Mouse (Mus musculus) embryonic facial prominence, embryonic 10.5 days (tissue): ENCODE results near the gene Olfr464. TPM values are rescaled to one million over a fixed set of nuclear protein-coding genes. Genes with fewer than 3 reads are reported as not detected.
"Not testable (repeated sequence)": the region's sequence is repeated elsewhere in the genome, so short reads cannot be mapped to it uniquely, and the experiment has no call there.

Source experiments
- DNase-seq: peaks from one replicate; pipeline ENCODE4 v3.0.0-alpha.2; 2017; ENCODE audit warnings: low spot score
- H3K27ac ChIP-seq: fragments of 300-500 bp; sonication (generic); replicated peaks from 2 replicates; pipeline ENCODE4 v1.5.1; 2016; ENCODE audit warnings: mild to moderate bottlenecking
- H3K27me3 ChIP-seq: fragments of 300-500 bp; sonication (generic); replicated peaks from 2 replicates; pipeline ENCODE4 v1.6.1; 2016; ENCODE audit warnings: low read depth, mild to moderate bottlenecking; ENCODE audit not compliant: poor library complexity, severe bottlenecking
- H3K36me3 ChIP-seq: fragments of 300-500 bp; sonication (generic); replicated peaks from 2 replicates; pipeline ENCODE4 v1.6.1; 2016; ENCODE audit warnings: mild to moderate bottlenecking, moderate library complexity
- H3K4me1 ChIP-seq: fragments of 300-500 bp; sonication (generic); 2 replicates; pipeline ENCODE4 v1.6.1; 2016
- H3K4me3 ChIP-seq: fragments of 300-500 bp; sonication (generic); 2 replicates; pipeline ENCODE4 v1.5.1; 2016; ENCODE audit warnings: mild to moderate bottlenecking, moderate library complexity
- H3K9me3 ChIP-seq: fragments of 300-500 bp; sonication (generic); 2 replicates; pipeline ENCODE4 v1.6.1; 2016; ENCODE audit warnings: mild to moderate bottlenecking
- WGBS: fragments of 180-500 bp; shearing (Covaris S2); methylation state at CpG from one replicate; pipeline ENCODE4 v1.1.7; 2016; 5-methylcytosine and 5-hydroxymethylcytosine counted together
- polyA plus RNA-seq: library from polyadenylated mRNA; unstranded; fragments of >200 nt; fragmentation: Nextera tagmentation; extraction: Ambion mirVana; gene quantifications from 2 replicates; pipeline ENCODE4 v1.2.1, GENCODE M21; 2016

Gene Olfr464
- polyA plus RNA-seq, 1 experiment from 2014 or later = not detected

DNA sequence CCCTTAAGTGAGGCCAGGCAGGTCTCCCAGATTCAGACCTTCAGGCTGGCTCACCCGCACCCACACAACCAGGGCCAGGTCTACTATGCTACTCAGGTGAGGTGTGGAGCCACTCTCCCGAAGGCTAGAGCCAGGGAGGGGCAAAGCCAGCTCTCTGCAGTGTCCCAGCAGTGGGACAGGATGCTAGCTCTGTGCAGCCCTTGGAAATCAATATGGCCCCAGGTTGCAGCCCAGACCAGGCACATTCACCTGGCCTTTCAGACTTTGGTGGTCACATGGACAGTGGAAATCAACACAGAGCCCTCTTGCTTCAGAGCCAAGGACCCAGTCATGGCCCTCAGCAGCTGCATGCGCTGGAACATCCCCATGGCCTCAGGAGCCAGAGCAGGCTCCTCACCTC lies 16.4 kb downstream of the Olfr464 start:
- WGBS = 78% methylated on average over 3 of the region's 3 CpGs
- no peaks in the 10 kb centered on the region for H3K36me3 ChIP-seq
- no peak overlapping the region for H3K27ac ChIP-seq
- H3K4me3 ChIP-seq = no peak overlapping the region
- no peaks in the 10 kb centered on the region for H3K9me3 ChIP-seq
- no peak for DNase-seq
- no peaks in the 10 kb centered on the region for H3K27me3 ChIP-seq
- H3K4me1 ChIP-seq = no peaks in the 10 kb centered on the region

DNA sequence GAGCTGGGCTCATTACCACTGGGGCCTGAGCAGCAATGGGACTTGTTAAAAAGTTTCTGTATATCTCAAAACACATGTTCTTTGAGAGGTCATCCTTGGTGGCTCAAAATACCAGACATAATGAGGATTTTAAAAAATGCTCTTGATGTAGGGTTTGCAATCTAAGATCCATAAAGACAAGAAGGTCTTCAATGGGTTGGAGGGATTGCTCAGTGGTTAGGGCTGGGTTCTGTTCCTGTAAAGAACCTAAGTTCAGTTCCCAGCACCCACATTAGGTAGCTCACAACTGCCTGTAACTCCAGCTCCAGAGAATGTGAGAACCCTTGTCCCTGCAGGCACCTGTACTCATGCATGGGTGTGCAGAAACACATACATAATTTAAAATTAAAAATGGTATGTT lies 23.5 kb downstream of the Olfr464 start, which contains the start of gene Olfr463:
TSS of gene Olfr463 (minus strand) at position 101 of the 400 bp plus-strand sequence.
- H3K9me3 ChIP-seq = no peaks in the 10 kb centered on the region
- no peak within 1 kb of the TSS for H3K27ac ChIP-seq
- no peak for DNase-seq

DNA sequence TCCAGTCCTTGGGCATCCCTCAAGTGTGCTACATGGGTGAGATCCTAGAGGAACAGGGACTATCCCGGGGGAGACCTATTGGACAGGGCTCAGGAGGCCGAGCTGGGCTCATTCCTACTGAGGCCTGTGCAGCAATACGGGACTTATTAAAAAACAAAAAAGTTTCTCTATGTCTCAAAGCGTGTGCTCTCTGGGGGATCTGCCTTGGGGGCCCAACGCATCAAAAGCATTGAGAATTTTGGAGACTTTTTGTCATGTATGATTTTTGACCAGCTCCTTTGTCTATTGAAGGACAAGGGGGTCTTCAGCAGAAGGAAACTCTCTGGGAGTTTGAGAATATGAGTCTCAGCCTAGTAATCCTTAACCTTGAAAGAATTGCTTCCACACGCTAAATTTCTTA lies 28.6 kb downstream of the Olfr464 start, which contains the start of gene Olfr462:
TSS of gene Olfr462 (minus strand) at position 101 of the 400 bp plus-strand sequence.
- WGBS = 91% methylated on average over 6 of the region's 6 CpGs
- H3K36me3 ChIP-seq = no peaks in the 10 kb centered on the region
- no peaks in the 10 kb centered on the region for H3K9me3 ChIP-seq
- H3K4me1 ChIP-seq = no peaks in the 10 kb centered on the region
- H3K27ac ChIP-seq = no peak within 1 kb of the TSS
- no peaks in the 10 kb centered on the region for H3K27me3 ChIP-seq
- DNase-seq = no peak
- no peak within 1 kb of the TSS for H3K4me3 ChIP-seq

More for the DNA sequence above, 23.5 kb downstream of the Olfr464 start, which contains the start of gene Olfr463:
- Histone ChIP-seq H3K4me1 (no peaks in the 10 kb centered on the region), H3K4me3 (no peak within 1 kb of the TSS), H3K36me3 (no peaks in the 10 kb centered on the region), H3K27me3 (0 out of 2 replicates have a peak, but pooled peaks cover 3% of the 10 kb centered on the region)

DNA sequence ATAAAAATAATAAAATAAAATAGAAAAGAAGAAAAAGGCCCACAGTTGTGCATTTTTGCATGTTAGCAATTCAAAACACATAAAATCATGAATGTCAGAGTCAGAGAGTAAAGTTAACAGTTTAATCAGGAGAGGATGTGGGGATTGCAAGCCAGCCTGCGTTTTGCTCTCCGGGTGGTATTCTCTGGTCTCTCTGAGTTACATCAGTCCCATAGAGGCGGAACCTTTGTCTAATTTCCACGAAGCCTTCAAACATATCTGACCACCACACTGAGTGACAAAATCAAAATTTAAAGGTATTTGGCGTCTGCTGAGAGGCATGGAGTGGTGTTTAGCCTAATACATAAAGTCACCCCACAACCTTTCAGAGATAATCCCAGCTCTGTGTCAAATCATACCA lies 35.9 kb downstream of the Olfr464 start:
- Histone ChIP-seq H3K4me1 (no peaks in the 10 kb centered on the region), H3K4me3 (no peak overlapping the region), H3K27me3 (no peaks in the 10 kb centered on the region), H3K36me3 (no peaks in the 10 kb centered on the region), H3K27ac (no peak overlapping the region), H3K9me3 (no peaks in the 10 kb centered on the region)
- 85% methylated on average over 5 of the region's 5 CpGs for WGBS
- no peak for DNase-seq

DNA sequence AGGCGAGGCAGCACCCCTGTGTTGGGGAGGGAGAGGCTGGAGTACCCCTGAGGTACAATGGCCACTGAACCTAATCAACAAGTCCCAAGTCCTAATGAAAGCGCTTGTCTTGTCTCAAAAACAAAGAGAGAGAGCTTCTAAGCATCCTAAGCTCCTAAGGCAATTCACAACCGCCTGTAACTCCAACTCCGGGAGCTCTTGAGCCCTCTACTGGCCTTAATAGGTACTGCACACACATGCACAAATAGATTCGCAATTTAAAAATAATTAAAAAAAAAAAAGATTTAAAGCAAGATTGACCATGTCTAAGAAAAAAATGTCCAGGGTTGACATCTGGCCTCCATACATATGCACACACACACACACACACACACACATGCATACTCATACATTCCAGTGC lies 37.3 kb downstream of the Olfr464 start:
- WGBS = 41% methylated on average over 5 of the region's 5 CpGs
- no peaks in the 10 kb centered on the region for H3K4me1 ChIP-seq
- no peaks in the 10 kb centered on the region for H3K9me3 ChIP-seq
- H3K36me3 ChIP-seq = no peaks in the 10 kb centered on the region
- H3K4me3 ChIP-seq = no peak overlapping the region
- peak; percentile 19 for DNase-seq
- H3K27ac ChIP-seq = no peak overlapping the region
- H3K27me3 ChIP-seq = no peaks in the 10 kb centered on the region

DNA sequence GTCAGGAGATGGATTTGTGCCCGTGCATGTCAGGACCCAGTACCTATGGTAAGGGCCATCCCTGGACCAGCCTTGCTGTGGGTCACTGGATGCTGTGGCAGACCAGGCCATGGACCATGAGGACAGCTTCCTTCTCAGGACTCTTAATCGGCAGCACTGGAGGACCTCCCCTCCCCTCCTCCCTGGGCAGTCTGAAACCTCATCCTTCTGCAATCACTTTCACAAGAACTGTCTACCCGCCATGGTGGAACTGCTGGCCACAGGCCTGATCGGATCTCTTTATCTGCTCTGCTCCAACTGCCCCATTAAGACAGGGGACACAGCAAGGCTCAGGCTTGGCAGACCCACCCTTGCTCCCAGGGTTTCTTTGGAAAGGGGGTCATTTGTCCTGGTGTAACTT lies 39.1 kb downstream of the Olfr464 start:
- Histone ChIP-seq H3K27ac (no peak overlapping the region), H3K36me3 (no peaks in the 10 kb centered on the region), H3K4me1 (no peaks in the 10 kb centered on the region), H3K27me3 (no peaks in the 10 kb centered on the region), H3K9me3 (no peaks in the 10 kb centered on the region), H3K4me3 (no peak overlapping the region)
- 80% methylated on average over 4 of the region's 4 CpGs for WGBS
- no peak for DNase-seq

DNA sequence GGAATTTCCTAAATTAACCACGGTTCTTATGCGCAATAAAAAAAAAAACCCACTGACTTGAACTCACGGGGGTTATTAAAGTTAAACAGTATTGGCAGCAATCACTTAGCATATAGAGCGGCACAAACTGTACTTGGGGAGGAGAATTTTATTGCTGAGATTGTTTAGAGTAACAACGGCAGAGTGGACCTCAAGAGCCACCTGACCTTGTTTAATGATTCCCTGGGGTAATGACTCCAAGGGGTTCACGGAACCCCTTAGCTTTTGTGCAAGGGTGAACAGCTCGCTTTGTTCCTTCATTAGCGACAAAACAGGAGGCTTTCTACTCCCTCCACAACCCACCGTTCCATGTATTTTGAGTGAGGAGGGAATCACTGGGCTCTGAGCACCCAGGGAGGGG lies 40.9 kb downstream of the Olfr464 start:
- WGBS = 83% methylated on average over 9 of the region's 9 CpGs
- H3K27ac ChIP-seq = no peak overlapping the region
- H3K4me1 ChIP-seq = no peaks in the 10 kb centered on the region; the same call in 1 of the 2 replicates
- no peaks in the 10 kb centered on the region for H3K9me3 ChIP-seq
- no peaks in the 10 kb centered on the region for H3K27me3 ChIP-seq
- H3K36me3 ChIP-seq = no peaks in the 10 kb centered on the region
- H3K4me3 ChIP-seq = no peak overlapping the region
- DNase-seq = no peak

DNA sequence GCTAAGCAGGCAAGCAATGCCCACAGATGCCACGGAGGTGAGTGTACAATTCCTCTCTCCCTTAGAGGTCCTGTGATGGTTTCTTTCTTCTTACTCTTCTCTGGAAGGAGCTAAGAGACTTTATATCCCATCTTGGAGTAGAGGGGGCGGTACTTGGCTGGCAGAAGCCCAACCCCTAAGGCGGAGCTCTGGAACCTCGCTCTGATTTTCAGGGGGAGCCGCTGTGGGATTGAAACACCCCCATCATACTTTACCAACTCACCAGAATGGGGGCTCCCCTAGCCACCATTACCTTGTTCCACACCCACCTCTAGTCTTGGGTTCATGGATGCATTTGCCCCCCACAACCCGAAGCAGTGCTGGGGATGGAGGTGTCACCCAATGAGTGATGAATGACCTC lies 45.3 kb downstream of the Olfr464 start, which contains the start of gene Epx:
TSS of gene Epx (minus strand) at position 101 of the 400 bp plus-strand sequence.
- Histone ChIP-seq H3K27ac (no peak within 1 kb of the TSS), H3K36me3 (no peaks in the 10 kb centered on the region), H3K27me3 (no peaks in the 10 kb centered on the region), H3K4me3 (no peak within 1 kb of the TSS), H3K9me3 (no peaks in the 10 kb centered on the region), H3K4me1 (no peaks in the 10 kb centered on the region; the same call in 1 of the 2 replicates)
- DNase-seq = no peak
- WGBS = 83% methylated on average over 6 of the region's 6 CpGs

DNA sequence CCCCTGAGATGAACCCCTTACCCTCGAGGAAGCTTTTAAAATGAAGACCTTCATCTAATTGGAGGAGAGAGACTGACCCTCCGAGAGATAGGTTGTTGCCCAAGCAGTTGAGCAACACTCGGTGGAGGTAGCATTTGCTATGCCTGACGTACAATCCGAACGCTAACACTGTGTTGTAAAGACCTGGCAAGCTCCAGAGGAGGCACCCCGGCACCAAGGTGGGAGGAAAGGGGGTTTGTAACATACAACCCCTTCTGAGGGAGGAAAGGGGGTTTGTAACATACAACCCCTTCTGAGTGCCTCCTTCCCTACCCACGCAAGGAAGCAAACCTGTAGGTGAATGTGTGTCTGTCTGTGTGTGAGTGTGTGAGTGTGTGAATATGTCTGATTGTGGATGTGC lies 49.0 kb downstream of the Olfr464 start:
- no peaks in the 10 kb centered on the region for H3K9me3 ChIP-seq
- H3K36me3 ChIP-seq = no peaks in the 10 kb centered on the region
- DNase-seq = no peak
- WGBS = 66% methylated on average over 8 of the region's 8 CpGs
- H3K27me3 ChIP-seq = no peaks in the 10 kb centered on the region
- no peak overlapping the region for H3K27ac ChIP-seq
- no peak overlapping the region for H3K4me3 ChIP-seq
- peaks cover 4% of the 10 kb centered on the region; the same call in 1 of the 2 replicates for H3K4me1 ChIP-seq

DNA sequence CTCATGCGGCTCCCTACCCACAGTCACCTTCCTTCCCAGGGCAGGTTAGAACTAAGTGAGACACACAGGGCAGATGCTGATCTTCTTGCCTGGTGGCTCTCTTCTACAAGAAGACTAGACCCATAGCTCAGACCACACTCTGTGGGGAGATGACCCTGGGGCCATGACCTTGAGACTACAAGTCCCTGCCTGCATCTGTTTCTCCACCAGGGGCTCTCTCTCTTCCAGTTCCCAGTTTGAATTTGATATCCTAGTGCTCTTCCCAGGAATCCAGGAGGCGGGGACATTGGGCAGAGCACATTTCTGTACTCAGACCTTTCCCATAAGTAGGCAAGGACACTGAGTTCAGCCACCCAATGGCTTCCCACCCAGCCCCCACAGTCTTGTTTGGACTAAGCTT lies 50.7 kb downstream of the Olfr464 start:
- H3K4me3 ChIP-seq = no peak overlapping the region
- no peak for DNase-seq
- no peak overlapping the region for H3K27ac ChIP-seq
- H3K36me3 ChIP-seq = no peaks in the 10 kb centered on the region
- 65% methylated on average over 2 of the region's 2 CpGs for WGBS
- no peaks in the 10 kb centered on the region for H3K9me3 ChIP-seq
- H3K27me3 ChIP-seq = no peaks in the 10 kb centered on the region
- 0 out of 2 replicates have a peak, but pooled peaks cover 4% of the 10 kb centered on the region for H3K4me1 ChIP-seq

DNA sequence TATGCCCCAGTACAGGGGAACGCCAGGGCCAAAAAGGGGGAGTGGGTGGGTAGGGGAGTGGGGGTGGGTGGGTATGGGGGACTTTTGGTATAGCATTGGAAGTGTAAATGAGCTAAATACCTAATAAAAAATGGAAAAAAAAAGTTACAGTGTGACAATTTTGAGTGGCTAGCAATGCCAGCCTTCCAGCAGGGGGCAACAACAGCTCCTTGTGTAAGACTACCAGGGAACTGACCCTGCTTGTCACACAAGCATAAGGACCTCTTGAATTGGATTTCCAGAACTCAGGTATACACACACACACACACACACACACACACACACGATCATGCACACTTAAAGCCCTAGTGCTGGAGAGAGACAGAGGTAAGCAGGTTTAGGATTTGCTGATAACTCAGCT lies 53.9 kb downstream of the Olfr464 start:
- DNase-seq, H3K4me1 ChIP-seq, H3K4me3 ChIP-seq, H3K27ac ChIP-seq, H3K9me3 ChIP-seq, H3K27me3 ChIP-seq: not testable (repeated sequence)
- WGBS = 89% methylated on average over 1 of the region's 2 CpGs
- peaks cover 22% of the 10 kb centered on the region for H3K36me3 ChIP-seq
